Mouse (Mus musculus): ENCODE measurements around the gene Atp2c1. TPM values are rescaled to one million over a fixed set of nuclear protein-coding genes. Genes with fewer than 3 reads are reported as not detected.

Gene Atp2c1
- total RNA-seq, 2 experiments from 2014 or later: 38.5 to 45.0 TPM

- DNase-seq (ENCODE audit: low spot score): no peak
These were observed 158.5 kb downstream of the Atp2c1 start for GRCm38 (mm10) chr9:105368605-105369004.

GRCm38 (mm10) chr9:105366199-105366598 lies 160.9 kb downstream of the Atp2c1 start:
- no peak for DNase-seq (ENCODE audit: low spot score)

GRCm38 (mm10) chr9:105363520-105364231 lies 163.4 kb downstream of the Atp2c1 start:
- no peak for DNase-seq (ENCODE audit: low spot score)

- no peak for DNase-seq (ENCODE audit: low spot score)
These were observed 164.9 kb downstream of the Atp2c1 start for GRCm38 (mm10) chr9:105362181-105362580.

Other genes with a start within 250 kb of the Atp2c1 start
- gene Aste1, start 131.9 kb downstream of the Atp2c1 start, total RNA-seq (2021): 1 to 10 TPM; 1.9 to 2.2 TPM
- gene Nek11, start 131.8 kb downstream of the Atp2c1 start, total RNA-seq (2021): under 1 TPM in 1 of 2 experiments, not detected in 1; 0.07 TPM
- gene Pik3r4, start 115.7 kb upstream of the Atp2c1 start, total RNA-seq (2021): 10 to 100 TPM; 10.3 to 12.8 TPM